Comparison of ENCODE assay signal across 8 mouse cellular contexts in the genomic region with DNA sequence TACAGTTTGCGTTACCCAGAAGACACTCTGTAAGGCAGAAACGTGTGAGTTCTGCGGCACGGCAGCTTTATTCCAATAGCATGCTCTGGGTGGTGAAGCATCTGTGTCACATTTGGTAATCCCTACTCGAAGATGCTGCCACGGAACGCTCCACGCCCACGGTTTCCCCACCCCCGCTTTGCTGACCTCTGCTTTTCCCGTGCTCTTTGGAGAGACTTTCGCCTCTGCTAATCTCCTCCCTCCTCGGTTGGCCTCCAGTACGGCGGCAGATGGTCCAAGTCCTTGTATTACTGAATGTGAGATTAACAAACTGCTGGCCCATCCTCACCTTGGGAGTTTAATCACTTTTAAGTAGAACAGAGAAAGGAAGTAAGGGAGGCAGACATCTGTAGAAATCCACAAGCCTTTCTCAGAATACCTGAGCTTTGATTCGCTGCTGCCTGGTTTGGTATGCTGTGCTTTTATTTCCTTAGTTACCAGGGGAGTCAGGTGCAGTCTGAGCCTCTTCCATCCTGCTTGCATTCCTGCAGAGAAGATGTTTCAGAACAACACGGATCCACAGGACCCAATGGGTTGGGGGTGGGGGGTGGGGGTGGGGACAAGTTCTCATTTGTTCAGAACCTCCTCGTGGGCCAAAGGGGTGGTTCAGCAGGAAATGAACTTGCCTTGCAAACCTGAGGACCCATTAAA.
DNase-seq lines count a peak whose midpoint lies in the region; ATAC-seq and TF ChIP-seq lines count a peak whose summit lies in the region.

No protein-coding gene starts in this region.

- WGBS in heart, postnatal 0 days = 30% methylated on average over 18 of the region's 18 CpGs
- WGBS in midbrain, embryonic 16.5 days = 9% methylated on average over 18 of the region's 18 CpGs
- 29% methylated on average over 18 of the region's 18 CpGs for WGBS in intestine, embryonic 15.5 days

- H3K4me2 ChIP-seq in heart, postnatal 0 days (ENCODE audit: low read depth, low read length) = peak overlapping the region; percentile 2; the same call in 1 of the 2 replicates
- peak overlapping the region; percentile 22 for H3K4me2 ChIP-seq in midbrain, embryonic 16.5 days (ENCODE audit: low read length)
- H3K4me2 ChIP-seq in intestine, embryonic 15.5 days (replicated peaks) = no peak overlapping the region

- no peak for ATAC-seq in heart, postnatal 0 days (ENCODE audit: insufficient read depth, low read depth)
- ATAC-seq in midbrain, embryonic 16.5 days = peak; percentile 37; the same call in 1 of the 2 replicates
- no peak for ATAC-seq in intestine, embryonic 15.5 days

- peaks cover 4% of the 10 kb centered on the region; the same call in 1 of the 2 replicates for H3K4me1 ChIP-seq in heart, postnatal 0 days (ENCODE audit: control insufficient read depth, insufficient read depth)
- peaks cover 61% of the 10 kb centered on the region for H3K4me1 ChIP-seq in midbrain, embryonic 16.5 days (ENCODE audit: control insufficient read depth, insufficient read depth, low read length)
- peaks cover 13% of the 10 kb centered on the region; the same call in 1 of the 2 replicates for H3K4me1 ChIP-seq in intestine, embryonic 15.5 days (replicated peaks)

- H3K9ac ChIP-seq in heart, postnatal 0 days (replicated peaks; ENCODE audit: low read depth, low read length) = no peak overlapping the region
- H3K9ac ChIP-seq in midbrain, embryonic 16.5 days (ENCODE audit: low read depth, low read length) = peak overlapping the region; percentile 33; the same call in 1 of the 2 replicates
- no peak overlapping the region for H3K9ac ChIP-seq in intestine, embryonic 15.5 days

- no peak for TF ChIP-seq EP300 in heart, postnatal 0 days (IDR thresholded peaks at IDR 0.05; ENCODE audit: low read depth)

- no peaks in the 10 kb centered on the region for H3K36me3 ChIP-seq in heart, postnatal 0 days (replicated peaks; ENCODE audit: control insufficient read depth, insufficient read depth, low read length)
- no peaks in the 10 kb centered on the region for H3K36me3 ChIP-seq in midbrain, embryonic 16.5 days (ENCODE audit: control insufficient read depth, insufficient read depth, low read length)
- no peaks in the 10 kb centered on the region for H3K36me3 ChIP-seq in intestine, embryonic 15.5 days

- H3K4me3 ChIP-seq in heart, postnatal 0 days (ENCODE audit: low read depth, low read length) = no peak overlapping the region
- H3K4me3 ChIP-seq in midbrain, embryonic 16.5 days (ENCODE audit: low read depth, low read length) = no peak overlapping the region
- H3K4me3 ChIP-seq in intestine, embryonic 15.5 days (replicated peaks) = no peak overlapping the region

- no peak overlapping the region for H3K27ac ChIP-seq in heart, postnatal 0 days (ENCODE audit: low read depth)
- H3K27ac ChIP-seq in midbrain, embryonic 16.5 days (ENCODE audit: low read length) = peak overlapping the region; percentile 25
- no peak overlapping the region for H3K27ac ChIP-seq in intestine, embryonic 15.5 days

- DNase-seq in ovary, postnatal 14 days (ENCODE audit: low spot score) = peak; percentile 7
- no peak for DNase-seq in ovary, postnatal 10 days (ENCODE audit: low spot score)
- DNase-seq in embryo, embryonic 10.5 days (ENCODE audit: low spot score) = peak; percentile 46
- DNase-seq in heart, postnatal 0 days (ENCODE audit: low spot score) = no peak
- DNase-seq in layer of hippocampus, postnatal 36 days = no peak
- DNase-seq in adrenal gland, postnatal 4 days (ENCODE audit: low spot score in 2 of 2) = no peak

- H3K9me3 ChIP-seq in heart, postnatal 0 days (replicated peaks; ENCODE audit: control insufficient read depth, low read length) = no peaks in the 10 kb centered on the region
- H3K9me3 ChIP-seq in midbrain, embryonic 16.5 days (replicated peaks; ENCODE audit: control insufficient read depth, low read length, poor library complexity, severe bottlenecking) = no peaks in the 10 kb centered on the region
- no peaks in the 10 kb centered on the region for H3K9me3 ChIP-seq in intestine, embryonic 15.5 days

- no peak for TF ChIP-seq CTCF in heart, postnatal 0 days (IDR thresholded peaks at IDR 0.05; ENCODE audit: low read depth)

- no peaks in the 10 kb centered on the region for H3K27me3 ChIP-seq in heart, postnatal 0 days (ENCODE audit: control insufficient read depth, insufficient read depth, low read length)
- no peaks in the 10 kb centered on the region for H3K27me3 ChIP-seq in midbrain, embryonic 16.5 days (ENCODE audit: control insufficient read depth, insufficient read depth, low read depth, low read length)
- no peaks in the 10 kb centered on the region for H3K27me3 ChIP-seq in intestine, embryonic 15.5 days (replicated peaks)

Comparison
In these comparisons a context has a peak if more than half of its experiments do, and no peak if none do; other contexts are left out.
1. DNase-seq: peak in ovary, postnatal 14 days (single experiment) and embryo, embryonic 10.5 days (single experiment); none in ovary, postnatal 10 days (single experiment), heart, postnatal 0 days (single experiment), layer of hippocampus, postnatal 36 days (0 of 2) and adrenal gland, postnatal 4 days (0 of 2).